Mouse (Mus musculus) gastrocnemius, postnatal 14 days (tissue): ENCODE data around the gene Triml1. TPM values are rescaled to one million over a fixed set of nuclear protein-coding genes. Genes with fewer than 3 reads are reported as not detected.

Experiments
- DNase-seq: peaks from one replicate; pipeline ENCODE4 v3.0.0; 2021; ENCODE audit warnings: mixed read lengths
- intact Hi-C: fragments of 180-260 bp; cut with DNase I; formaldehyde crosslinking; loops from one replicate; pipeline ENCODE4 v1.15.1; 2025; ENCODE audit warnings: low total_unique reads
- long read RNA-seq, 2 experiments: library from polyadenylated mRNA; stranded (forward); transcript quantifications; one replicate each; pipeline ENCODE4 v2.0.0; 2021
- total RNA-seq, 2 experiments: library from RNA; stranded (reverse); gene quantifications; 2 replicates each; pipeline ENCODE4 v1.2.3; 2021

Gene Triml1
- not detected for total RNA-seq
- long read RNA-seq, experiment 1: 0 reads
- long read RNA-seq, experiment 2: 0 reads

- intact Hi-C loops: no loop called here
- DNase-seq: no peak
Measured at GRCm38 (mm10) chr8:43141386-43141785, at the start of gene Triml1. Triml1 (minus strand) TSS chr8:43141486.

GRCm38 (mm10) chr8:43182281-43182680 is 41.0 kb upstream of the Triml1 start:
- intact Hi-C loops: no loop called here
- DNase-seq: no peak

- intact Hi-C loops: no loop called here
- DNase-seq: no peak
Measured at GRCm38 (mm10) chr8:43180054-43180690, 38.9 kb upstream of the Triml1 start, which contains the start of gene Triml2. Triml2 (plus strand) TSS chr8:43180541.

GRCm38 (mm10) chr8:43179189-43179588 is 37.9 kb upstream of the Triml1 start:
- intact Hi-C loops: no loop called here
- DNase-seq: no peak

- intact Hi-C loops: no loop called here
- no peak for DNase-seq
Measured at GRCm38 (mm10) chr8:43178263-43178662, 37.0 kb upstream of the Triml1 start.

- intact Hi-C loops: no loop called here
- no peak for DNase-seq
Measured at GRCm38 (mm10) chr8:43176766-43177486, 35.6 kb upstream of the Triml1 start.

- intact Hi-C loops: no loop called here
- DNase-seq: no peak
Measured at GRCm38 (mm10) chr8:43169249-43169755, 28.0 kb upstream of the Triml1 start.

- intact Hi-C loops: no loop called here
- DNase-seq: no peak
Measured at GRCm38 (mm10) chr8:43168083-43168482, 26.8 kb upstream of the Triml1 start.

- intact Hi-C loops: no loop called here
- DNase-seq: no peak
Measured at GRCm38 (mm10) chr8:43164453-43164852, 23.2 kb upstream of the Triml1 start.

- intact Hi-C loops: no loop called here
- DNase-seq: no peak
Measured at GRCm38 (mm10) chr8:43163255-43163654, 22.0 kb upstream of the Triml1 start.

GRCm38 (mm10) chr8:43149307-43149706 is 8.0 kb upstream of the Triml1 start:
- intact Hi-C loops: no loop called here
- DNase-seq: no peak

- DNase-seq: no peak
- intact Hi-C loops: no loop called here
Measured at GRCm38 (mm10) chr8:43111205-43111827, 30.0 kb downstream of the Triml1 start.

Other genes with a start within 250 kb of the Triml1 start
- gene Triml2, start 39.1 kb upstream of the Triml1 start, total RNA-seq: not detected
- gene Zfp42, start 165.5 kb upstream of the Triml1 start, total RNA-seq: not detected